Mouse (Mus musculus): ENCODE data around the gene Polm.

Gene Polm

GRCm38 (mm10) chr11:5804174-5804573 lies 33.6 kb downstream of the Polm start:
- DNase-seq (ENCODE audit: low spot score in 2 of 2): no peak

DNA sequence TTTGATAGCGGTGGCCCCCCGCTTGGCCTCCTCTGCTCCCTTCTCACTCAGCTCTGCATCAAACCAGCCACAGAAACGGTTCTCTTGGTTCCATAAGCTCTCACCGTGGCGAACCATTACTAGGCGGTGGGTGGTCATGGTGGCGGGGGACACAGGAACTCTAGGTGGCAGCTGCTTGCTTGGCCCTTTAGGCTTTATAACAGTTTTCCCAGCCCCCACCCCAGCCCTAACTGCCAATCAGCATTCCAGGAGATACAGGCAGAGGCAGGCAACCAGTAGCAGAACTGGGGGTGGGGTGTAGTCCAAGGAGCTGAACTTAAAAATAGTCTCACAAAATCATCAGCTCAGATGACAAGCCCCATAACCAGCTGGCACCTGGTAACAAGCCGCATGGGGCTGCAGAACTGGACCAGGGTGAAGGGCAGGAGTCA lies 34.2 kb downstream of the Polm start, which contains the start of gene Pgam2:
TSS of gene Pgam2 (minus strand) at position 183 of the 431 bp plus-strand sequence.
- no peak for DNase-seq (ENCODE audit: low spot score in 2 of 2)

DNA sequence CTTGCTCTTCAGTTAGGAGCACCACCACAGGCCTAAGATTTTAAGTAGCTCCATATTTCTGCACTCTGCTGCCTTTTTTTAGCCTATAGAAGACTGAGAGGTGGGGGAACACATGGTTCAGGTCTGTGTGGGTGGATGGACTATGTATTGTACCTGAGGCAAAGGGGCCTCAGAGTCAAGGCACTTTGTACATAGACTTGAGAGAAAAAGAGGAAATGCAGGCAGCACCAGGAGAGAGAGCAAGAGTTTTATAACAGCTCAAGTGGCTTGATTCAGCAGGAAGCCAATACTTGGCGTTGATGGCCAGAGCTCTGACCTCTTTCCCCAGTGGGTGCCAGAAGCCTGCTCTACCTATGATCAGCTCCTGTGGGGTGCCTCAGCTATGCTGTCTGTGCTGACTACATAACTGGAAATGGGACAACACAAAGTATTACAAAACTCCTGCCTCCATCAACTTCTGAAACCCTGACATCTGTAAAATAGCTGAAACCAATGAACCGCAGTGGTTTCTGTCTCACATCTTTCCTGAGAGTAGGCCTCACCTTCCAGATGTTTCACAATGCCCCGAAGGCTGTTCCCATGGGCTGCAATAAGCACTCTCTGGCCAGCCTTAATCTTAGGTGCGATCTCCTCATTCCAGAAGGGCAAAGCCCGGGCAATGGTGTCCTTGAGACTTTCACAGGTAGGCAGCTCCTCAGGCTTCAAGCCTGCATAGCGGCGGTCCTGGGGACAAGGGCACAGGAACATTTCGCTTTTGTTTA lies 35.2 kb downstream of the Polm start:
- no peak for DNase-seq (ENCODE audit: low spot score in 2 of 2)

- no peak for DNase-seq (ENCODE audit: low spot score in 2 of 2)
These were observed 35.8 kb downstream of the Polm start for GRCm38 (mm10) chr11:5802005-5802404.

DNA sequence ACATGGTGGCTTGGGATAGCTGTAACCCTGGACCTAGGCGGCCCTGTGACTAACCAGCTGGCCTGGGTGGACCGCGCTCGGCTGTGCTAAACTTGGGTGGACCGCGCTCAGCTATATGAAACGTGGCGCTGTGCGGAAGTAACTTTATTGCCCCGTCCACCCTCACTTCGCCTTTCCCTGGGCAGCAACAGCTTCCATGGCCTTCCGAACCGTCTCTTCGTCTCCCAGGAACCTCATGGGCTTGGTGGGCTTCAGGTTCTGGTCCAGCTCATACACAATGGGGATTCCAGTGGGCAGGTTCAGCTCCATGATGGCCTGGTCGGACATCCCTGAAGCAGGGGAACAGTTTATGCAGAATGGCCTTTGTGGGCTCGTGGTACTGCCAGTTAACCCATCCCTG lies 36.3 kb downstream of the Polm start:
- DNase-seq (ENCODE audit: low spot score in 2 of 2): no peak

DNA sequence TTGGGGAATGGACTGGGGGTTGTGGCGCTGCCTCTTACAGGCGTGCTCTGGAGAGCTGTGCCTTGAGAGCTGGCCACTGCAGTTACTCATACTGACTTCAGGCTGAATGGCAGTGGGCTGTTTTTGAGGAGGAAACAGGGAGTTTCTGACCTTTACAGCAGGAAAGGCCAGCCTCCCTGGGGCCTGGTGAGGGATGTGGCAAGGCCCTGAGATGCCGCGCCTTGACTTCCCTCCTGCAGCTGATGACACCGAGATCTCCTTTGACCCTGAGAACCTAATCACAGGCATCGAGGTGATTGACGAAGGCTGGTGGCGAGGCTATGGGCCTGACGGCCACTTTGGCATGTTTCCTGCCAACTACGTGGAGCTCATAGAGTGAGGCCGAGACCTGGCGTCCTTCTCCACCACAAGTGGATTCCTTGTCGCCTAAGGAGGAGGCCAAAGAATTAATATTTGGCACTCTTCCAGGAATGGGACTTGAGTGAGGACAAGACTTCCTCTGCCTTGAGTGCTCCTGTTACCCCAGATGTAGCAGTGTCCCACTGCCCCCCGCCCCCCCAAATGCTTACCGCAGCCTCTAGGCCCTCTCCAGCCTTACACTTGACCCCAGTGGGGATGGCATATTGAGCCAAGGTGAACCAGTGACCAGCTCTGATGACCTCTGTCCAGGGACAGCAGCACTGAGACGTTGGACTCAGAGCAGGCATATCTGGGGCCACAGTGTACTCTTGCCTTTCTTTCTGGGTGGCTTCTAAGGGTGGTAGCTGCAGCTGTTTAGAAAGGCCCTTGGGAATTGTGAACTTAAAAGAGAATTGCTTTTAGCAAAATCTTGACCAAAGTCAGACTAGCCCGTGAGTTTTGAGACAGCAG lies 38.0 kb downstream of the Polm start:
- no peak for DNase-seq (ENCODE audit: low spot score in 2 of 2)

DNA sequence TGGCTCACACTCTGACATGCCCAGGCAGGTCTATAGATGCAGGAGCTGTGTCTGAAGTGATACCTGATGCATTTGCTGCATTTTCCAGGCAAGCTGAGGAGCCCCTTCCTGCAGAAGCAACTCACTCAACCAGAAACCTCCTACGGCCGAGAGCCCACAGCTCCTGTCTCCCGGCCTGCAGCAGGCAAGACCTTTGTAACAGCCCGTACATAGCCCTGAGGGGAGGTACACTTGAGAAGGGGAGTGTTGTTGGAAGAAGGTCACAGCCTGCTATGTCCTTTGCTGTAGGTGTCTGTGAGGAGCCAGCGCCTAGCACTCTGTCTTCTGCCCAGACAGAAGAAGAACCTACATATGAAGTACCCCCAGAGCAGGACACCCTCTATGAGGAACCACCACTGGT lies 39.9 kb downstream of the Polm start:
- no peak for DNase-seq (ENCODE audit: low spot score in 2 of 2)

DNA sequence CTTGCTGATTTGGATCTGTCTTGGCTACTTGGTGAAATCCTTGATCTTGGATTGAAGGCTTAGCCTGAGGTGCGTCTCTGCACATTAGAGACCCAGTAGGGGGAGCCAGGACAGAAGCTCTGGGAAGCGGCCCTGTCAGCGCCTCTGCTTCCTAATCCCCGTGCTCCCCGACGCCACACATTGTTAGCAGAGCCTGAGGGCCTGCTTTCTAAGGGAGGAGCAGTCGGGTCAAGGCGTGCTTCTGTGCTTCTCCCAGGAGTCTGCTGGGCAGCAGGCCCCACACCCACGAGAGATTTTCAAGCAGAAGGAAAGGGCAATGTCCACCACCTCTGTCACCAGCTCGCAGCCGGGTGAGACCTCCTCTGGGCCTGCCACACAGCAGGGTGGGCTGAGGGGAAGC lies 40.4 kb downstream of the Polm start:
- DNase-seq (ENCODE audit: low spot score in 2 of 2): no peak

DNA sequence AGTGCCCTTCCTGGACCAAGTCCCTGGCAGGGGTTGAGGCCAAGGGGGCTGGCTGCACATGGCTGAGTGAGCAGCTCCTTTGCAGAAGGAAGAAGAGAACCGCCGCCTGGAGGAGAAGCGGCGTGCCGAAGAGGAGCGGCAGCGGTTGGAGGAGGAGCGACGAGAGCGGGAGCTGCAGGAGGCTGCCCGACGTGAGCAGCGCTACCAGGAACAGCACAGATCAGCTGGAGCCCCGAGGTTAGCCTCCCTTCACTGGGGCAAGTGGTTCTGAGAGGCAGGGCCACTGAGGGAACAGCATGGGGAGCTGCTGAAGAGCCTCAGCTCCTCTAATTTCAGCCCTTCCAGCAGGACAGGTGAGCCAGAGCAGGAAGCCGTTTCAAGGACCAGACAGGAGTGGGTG lies 40.9 kb downstream of the Polm start:
- DNase-seq (ENCODE audit: low spot score in 2 of 2): no peak

DNA sequence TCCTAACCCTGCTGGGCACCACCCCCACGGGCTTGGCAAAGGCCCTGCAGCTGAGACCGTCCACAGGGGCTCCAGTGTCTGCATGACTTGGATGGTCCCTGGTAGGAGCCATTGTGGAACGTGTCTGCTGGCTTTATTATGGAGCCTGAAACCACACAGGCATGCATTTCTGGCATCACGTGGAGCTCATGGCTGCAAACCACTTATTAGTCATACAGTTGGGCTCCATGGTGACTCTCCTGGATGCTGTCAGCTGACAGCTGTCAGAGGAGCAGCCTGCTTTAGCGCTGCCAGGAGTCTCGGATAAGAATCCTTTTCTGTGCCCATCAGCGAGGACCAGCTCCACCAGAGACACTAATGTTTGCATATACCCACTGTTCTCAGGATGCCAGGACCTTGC lies 42.1 kb downstream of the Polm start:
- peak; percentile 51 to 52 for DNase-seq (ENCODE audit: low spot score in 2 of 2)

DNA sequence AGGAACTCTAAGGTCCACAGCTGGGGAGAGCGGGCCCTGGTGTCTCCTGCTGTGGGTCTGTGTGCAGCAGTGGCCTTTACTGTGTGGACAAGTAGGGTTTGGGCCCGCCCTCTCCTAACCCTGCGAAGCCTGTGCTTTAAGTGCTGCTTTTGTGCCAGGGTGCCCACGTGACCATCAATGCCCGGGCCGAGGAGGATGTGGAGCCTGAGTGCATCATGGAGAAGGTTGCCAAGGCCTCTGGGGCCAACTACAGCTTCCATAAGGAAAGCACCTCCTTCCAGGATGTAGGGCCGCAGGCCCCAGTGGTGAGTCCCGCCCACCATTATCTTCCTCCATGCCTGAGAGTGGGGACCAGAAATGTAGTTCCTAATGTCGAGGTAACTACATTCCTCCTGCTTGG lies 42.5 kb downstream of the Polm start:
- no peak for DNase-seq (ENCODE audit: low spot score in 2 of 2)

DNA sequence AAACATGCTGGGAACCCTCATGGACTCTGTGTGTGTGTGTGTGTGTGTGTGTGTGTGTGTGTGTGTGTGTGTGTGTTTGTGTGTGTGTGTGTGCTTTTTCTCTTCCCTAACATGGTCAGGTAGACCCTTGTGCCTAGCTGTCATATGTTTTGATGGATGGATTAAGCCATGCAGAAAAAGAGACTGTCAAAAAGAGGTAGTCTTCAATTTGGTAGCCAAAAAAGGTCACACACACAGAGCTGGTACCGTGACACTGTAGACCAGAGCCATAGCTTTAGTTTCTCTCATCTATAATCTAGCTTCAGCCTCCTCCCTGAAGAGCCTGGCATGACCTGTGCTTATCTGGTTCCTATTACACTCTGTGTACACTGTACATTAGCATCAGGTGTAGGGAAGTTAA lies 47.4 kb downstream of the Polm start:
- DNase-seq (ENCODE audit: low spot score in 2 of 2): no peak

DNA sequence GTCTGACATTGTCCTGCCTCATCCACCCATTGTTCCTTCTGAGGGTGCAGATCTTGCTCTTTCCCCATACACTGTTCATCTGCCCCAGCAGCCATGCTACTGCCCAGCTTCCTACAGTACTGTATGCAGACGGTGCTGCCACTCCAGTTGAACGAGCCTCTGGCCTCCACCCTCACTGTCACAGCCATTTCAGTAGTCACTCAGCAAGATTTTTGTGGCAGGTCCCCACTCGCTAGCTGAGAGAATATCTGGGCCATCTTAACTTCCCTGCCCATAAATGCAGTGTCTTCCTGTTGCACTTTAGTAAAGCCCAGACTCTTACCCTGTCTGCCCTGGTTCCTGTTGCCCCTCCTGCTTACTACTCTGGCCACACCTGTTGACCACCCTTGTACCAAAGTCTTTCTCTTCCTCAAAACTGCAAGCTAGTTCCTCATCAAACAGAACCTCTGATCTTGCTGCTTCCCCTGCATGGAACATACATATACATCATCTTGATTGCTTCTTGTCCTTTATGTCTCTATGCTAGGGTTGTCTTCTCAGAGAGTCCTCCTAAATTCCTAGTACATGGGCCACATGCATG lies 48.0 kb downstream of the Polm start:
- no peak for DNase-seq (ENCODE audit: low spot score in 2 of 2)

- DNase-seq (ENCODE audit: low spot score in 2 of 2): no peak
These were observed 48.6 kb downstream of the Polm start for GRCm38 (mm10) chr11:5789071-5789753.

- peak; percentile 92 to 95 for DNase-seq (ENCODE audit: low spot score in 2 of 2)
These were observed 49.5 kb downstream of the Polm start, which contains the start of gene Dbnl for GRCm38 (mm10) chr11:5788056-5789014. Gene Dbnl (plus strand): TSS chr11:5788488.

DNA sequence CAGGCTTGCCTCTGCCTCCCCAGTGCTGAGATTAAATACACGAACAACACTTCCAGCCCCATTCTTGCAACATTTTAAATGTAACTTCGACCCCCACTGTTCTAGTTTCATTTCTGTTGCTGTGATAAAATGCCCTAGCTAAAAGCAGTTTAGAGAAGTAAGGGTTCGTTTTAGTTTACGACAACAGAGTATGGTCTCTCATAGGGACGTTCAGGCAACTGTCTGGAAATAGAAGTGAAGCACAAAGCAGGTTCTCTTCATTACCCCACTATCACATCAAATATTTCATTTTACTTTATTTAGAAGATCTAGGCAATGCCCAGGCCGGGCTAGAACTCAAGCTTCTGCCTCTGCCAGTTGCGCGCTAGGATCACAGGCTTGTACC lies 50.2 kb downstream of the Polm start:
- no peak for DNase-seq (ENCODE audit: low spot score in 2 of 2)

GRCm38 (mm10) chr11:5785732-5786131 lies 52.1 kb downstream of the Polm start:
- no peak for DNase-seq (ENCODE audit: low spot score in 2 of 2)

GRCm38 (mm10) chr11:5782199-5782944 lies 55.4 kb downstream of the Polm start:
- DNase-seq (ENCODE audit: low spot score in 2 of 2): no peak

DNA sequence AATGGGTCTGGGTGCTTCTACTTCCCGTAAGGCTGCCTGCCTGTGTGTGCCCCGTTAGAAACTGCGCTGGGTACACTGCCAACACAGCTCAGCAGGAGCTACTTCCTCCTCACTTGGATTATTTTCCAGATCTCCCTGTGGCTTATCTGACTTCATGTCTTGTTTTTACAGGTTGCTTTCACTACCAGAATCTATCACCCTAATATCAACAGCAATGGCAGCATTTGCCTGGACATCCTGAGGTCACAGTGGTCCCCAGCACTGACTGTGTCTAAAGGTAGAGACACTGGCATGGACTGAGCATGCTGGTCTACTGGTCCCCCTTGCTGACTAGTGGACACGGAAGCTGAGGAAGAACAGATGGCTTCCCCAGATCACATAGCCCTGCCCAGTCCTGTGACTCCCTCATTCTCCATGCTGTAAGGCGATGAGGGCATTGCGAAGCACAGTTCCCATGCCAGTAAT lies 57.7 kb downstream of the Polm start:
- DNase-seq (ENCODE audit: low spot score in 2 of 2): no peak

- DNase-seq (ENCODE audit: low spot score in 2 of 2): no peak
These were observed 59.3 kb downstream of the Polm start for GRCm38 (mm10) chr11:5778481-5778880.
